Mouse (Mus musculus): ENCODE data around the gene Abl2. TPM values are rescaled to one million over a fixed set of nuclear protein-coding genes. Genes with fewer than 3 reads are reported as not detected.
"Not testable (repeated sequence)": the region's sequence is repeated elsewhere in the genome, so short reads cannot be mapped to it uniquely, and the experiment has no call there.

Abl2 gene
- 10 to 100 TPM; 22.1 to 35.7 (median 29.2) TPM for total RNA-seq (2022)

DNA sequence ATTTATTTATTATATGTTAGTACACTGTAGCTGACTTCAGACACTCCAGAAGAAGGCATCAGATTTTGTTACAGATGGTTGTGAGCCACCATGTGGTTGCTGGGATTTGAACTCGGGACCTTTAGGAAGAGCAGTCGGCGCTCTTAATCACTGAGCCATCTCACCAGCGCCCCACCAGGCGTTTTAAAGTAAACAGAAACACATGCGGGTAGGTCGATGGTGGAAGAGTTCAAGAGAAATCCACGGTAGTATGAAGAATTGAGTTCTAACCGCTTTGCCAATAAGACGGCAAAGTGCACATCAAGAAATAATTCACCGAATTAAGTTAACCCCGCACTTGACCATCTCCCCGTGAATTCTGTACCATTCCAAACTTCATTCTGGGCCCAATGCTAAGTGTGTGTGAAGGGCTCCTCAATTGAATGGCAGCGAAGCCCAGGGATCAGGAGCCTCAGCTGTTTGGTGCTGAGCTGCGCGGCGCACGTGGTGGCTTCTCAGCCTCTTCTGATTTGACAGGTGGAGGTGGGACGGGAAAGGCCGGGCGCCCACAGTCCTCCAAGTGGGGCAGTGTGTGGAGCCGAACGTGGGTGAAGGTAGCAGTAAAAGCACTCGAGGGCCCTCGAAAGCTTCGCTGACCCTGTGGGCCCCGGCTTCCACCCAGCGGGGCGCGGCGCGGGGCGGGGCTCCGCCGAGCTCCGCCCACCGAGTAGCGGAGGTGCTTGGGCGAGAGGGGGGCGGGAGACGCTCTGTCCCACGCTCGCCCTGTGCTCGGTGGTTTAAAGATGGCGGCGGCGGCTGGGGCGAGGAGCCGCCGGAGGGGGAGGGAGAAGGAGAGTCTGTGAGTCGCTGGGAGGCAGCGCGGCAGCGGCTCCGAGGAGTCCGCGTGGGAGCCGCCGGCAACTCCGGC, at the start of gene Abl2:
TSS of gene Abl2 (plus strand) at position 763 of the 907 bp plus-strand sequence.
- peak; percentile 81 for DNase-seq

DNA sequence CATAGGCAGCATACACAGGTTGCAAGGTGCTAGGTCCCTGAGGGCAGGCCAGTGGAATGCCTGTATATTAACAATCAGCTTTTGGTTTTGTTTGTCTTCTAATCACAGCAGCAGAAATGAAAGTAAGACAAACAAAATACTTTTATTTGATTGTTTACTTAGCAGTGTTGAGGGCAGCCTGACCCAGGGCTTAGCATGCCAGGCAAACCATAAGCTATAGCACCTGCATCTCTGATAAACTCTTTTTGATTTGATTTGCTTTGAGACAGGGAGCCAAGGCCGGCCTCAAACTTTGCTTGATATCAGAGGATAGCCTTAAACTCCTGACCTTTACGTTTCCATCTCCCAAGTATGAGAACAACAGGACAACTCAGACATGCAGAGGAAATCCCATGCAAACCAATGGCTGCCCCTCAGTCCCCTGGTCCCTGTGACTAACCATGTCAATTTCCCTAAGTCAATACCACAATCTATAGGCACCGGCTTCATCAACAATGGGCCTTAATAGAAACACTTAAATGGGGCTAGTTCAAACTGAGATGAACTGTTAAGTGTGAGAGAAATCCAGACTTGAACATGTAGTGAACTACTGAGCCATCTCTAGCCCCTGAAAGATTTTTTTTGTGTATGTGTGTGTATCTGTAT, 38.3 kb upstream of the Abl2 start:
- DNase-seq, result no peak

DNA sequence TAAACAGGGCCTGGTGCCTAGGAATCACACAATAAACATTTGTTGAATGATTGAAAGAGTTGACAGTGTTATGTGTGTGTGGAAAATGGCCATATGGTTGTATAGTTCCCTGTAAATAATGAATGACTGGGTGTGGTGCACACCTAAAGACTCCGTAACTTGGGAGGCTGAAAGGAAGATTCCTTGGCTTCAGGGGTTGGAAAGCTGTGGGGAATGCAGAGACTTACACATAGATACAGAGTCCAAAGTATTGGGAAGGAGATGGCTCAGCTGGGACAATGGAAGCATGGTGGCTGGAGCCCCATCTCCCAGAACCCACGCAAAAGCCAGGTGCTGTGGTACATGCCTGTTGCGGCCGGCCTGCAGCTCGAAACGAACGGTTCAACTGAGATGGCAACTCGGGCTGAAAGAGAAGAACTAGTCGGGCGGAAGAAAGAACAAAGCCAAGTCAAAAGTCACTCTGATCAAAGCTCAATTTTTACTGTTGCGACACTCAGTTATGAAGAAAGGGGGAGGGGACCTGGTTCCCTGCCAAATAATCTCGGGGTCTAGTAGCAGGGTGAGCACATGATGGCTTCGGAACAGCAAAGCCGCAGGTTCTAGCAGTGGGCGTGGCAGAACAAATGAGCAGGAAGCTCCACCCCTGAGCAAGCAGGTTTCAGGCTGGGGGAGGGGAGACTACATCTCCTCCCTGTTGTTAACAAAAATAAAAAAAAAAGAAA, 36.6 kb upstream of the Abl2 start:
- peak; percentile 41 for DNase-seq

DNA sequence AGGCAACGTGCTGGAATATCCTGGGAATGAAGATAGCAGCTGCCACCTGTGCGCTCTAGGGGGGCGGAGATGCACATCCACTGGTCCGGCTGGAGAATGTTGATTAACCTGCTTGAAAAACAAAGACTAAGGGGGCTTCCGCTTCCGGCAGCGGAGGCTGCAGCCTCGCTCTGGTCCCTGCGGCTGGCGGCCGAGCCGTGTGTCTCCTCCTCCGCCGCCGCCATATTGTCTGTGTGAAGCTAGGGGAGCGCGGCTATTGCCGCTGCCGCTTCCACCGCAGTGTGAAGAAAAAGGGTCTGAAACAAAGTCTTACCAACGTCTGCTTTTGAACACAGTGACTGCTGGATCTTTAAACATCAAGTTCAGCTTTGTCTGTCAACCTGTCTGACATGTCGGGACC, 34.7 kb upstream of the Abl2 start, which contains the start of gene Gm10031:
TSS of gene Gm10031 (plus strand) at position 171 of the 400 bp plus-strand sequence.
- not testable (repeated sequence) for DNase-seq

DNA sequence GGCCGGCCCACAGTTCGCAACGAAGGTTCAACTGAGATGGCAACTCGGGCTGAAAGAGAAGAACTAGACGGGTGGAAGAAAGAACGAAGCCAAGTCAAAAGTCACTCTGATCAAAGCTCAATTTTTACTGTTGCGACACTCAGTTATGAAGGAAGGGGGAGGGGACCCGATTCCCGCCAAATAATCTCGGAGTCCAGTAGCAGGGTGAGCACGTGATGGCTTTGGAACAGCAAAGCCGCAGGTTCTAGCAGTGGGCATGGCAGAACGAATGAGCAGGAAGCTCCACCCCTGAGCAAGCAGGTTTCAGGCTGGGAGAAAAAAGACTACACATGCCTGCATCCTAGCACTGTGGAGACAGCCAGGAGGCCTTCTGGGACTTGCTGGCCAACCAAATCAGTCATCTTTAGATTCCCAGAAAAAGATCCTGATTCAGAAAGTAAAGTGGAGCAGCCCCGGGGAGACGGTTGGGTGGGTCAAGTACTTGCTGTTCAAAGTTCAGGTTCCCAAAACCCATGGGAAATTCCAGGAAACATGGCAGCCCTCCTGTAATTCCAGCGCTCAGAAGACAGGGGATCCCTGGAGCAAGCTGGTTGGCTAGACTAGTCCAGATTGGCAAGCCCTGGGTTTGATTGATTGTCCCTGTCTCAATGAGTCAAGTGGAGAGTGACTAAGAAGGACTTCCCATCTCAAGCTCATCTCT, 26.0 kb upstream of the Abl2 start:
- DNase-seq, result not testable (repeated sequence)

DNA sequence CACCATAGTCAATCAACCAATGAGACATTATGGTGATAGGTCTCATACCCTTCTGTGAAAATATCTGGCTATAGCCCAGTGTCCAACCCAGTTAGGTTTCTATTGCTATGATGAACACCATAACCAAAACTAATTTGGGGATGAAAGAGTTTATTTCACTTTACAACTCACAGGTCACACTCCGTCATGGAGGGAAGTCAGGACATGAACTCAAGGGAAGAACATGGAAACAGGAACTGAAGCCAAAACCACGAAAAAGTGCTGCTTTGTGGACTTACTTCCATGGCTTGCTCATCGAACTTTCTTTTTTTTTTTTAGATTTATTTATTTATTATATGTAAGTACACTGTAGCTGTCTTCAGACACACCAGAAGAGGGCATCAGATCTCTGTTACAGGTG, 25.1 kb upstream of the Abl2 start:
- DNase-seq, result no peak

DNA sequence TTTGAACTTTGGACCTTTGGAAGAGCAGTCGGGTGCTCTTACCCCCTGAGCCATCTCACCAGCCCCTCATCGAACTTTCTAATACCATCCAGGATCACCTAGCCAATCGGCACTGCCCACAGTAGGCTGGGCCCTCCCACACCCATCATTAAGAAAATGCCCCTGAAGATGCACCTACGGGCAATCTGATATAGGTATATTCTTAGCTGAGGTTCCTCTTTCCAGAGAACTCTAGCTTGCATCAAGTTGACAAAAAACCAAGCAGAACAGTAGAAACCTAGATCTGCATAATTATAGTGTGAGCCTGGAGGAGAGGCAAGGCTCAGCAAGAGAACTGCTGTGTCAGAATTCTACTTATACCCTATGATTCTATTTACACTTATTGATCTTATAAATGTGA, 24.7 kb upstream of the Abl2 start:
- no peak for DNase-seq

DNA sequence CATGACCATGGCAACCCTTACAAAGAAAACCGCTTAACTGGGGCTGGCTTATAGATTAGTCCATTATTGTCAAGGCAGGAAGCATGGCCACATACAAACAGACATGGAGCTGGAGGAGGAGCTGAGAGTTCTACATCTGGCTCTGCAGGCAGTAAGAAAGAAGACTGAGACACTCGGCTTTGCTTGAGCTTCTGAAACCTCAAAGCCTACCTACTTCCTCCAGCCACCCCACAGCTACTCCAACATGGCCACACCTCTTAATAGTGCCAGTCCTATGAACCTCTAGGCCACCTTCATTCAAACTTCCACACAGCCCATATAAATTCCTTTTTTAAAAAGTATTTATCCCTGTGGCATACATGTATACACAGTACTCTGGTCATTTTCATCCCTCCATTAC, 21.6 kb upstream of the Abl2 start:
- DNase-seq, result no peak

DNA sequence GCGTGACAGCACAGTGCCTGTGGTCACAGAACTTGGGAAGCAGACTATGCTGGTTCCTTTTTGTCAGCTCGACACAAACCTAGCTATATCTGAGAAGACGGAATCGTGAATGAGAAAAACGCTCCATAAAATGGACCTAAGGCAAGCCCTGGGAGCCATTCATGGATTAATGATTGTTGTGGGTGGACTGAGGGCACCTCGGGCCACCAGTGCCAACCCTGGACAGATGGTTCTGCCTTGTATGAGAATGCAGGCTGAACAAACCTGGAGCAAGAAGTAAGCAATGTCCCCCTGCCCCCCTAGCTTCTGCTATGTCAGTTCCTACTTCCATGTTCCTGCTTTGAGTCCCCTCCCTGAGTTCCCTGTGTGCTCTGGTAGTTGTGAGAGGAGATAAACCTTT, 20.9 kb upstream of the Abl2 start:
- no peak for DNase-seq

DNA sequence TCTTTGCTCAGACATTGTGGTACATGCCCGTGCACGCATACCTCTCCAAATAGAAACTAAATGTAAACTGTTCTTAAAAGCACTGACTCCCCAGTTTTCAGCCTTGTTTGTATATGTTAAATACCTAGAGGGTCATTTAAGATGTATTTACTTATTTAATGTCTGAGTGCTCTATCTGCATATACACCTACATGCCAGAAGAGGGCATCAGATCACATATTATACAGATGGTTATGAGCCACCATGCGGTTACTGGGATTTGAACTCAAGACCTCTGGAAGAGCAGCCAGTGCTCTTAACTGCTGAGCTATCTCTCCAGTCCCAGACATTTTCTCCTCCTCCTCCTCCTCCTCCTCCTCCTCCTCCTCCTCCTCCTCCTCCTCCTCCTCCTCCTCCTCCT, 20.2 kb upstream of the Abl2 start:
- no peak for DNase-seq

DNA sequence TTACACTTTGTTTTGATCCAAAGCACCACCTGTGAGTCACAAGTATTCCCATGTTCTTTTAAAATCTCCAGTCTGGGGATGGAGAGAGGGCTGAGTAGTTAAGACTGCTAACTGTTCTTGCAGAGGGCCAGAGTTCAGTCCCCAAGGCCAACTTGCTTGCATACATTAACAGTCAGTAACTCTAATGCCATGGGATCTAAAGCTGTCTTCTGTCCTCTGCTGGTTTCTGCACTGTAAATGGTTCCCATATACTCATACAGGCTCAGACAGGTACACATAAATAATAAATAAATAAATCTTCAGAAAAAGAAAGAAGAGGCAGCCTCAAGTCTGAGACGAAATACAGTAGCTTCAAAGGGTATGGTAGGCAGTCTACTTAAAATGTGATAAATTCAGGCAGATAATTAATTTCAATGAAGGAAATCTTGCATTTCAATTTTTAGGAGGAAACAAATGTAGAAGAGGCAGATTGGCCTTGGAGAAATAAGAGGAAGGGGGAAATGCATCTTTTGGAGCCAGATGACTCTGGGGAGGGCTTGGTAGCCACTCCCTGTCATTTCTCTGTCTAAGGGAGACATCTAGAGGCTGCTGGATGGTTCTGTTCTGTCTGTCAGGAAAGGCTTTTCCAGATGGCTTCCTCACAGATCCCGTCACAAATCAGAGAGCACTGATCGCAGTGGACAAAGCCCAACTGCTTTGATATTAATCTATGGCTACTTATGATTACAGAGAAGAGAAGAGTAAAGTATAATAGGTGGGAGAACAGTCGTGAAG, 18.6 kb upstream of the Abl2 start:
- no peak for DNase-seq

DNA sequence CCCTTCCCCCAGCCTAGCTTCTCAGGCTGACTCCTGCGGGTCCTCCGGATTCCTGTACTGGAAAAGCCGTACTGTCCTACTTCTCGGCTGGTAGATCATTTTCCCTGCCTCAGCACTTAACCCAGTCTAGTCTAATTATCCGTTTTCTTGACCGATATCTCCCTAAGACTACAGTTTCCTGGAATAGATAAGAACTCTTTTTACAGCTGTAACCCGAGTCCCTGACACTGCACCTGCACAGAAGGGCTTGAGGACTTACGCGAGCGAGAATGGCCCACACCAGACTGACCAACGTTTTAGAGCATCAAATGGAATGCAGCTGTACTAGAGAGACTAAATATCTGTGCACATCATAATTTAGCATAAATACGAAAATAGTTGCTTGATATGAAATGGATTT, 14.6 kb upstream of the Abl2 start:
- no peak for DNase-seq

DNA sequence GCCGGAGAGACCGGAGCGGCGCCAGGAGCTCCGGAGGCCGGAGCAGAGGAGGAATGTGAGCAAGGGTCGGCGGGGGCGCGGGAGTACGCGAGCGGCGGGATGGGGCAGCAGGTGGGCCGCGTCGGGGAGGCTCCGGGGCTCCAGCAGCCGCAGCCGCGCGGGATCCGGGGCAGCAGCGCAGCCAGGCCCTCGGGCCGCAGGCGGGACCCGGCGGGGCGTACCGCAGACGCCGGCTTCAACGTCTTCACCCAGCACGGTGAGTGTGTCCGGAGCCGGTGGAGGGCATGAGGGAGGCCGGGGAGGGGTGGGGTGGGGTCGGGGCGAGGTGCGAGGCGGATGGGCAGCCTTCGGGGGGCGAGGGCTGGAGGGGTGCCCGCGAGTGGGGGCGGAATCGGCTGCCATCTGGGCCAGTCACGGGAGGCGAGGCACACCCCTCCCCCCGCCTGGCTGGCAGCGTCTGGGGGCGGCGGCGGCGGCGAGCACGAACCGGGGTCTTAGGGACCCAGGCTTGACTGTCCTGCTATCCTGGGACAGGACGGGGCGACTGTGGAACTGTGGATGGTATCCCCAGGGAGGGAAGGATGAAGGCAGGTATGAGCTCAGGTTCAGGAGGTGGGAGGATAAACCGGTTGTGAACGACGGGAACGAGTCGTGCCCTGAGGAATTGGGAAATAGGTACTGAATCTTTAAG, 509 bp downstream of the Abl2 start:
- DNase-seq, result peak; percentile 36

DNA sequence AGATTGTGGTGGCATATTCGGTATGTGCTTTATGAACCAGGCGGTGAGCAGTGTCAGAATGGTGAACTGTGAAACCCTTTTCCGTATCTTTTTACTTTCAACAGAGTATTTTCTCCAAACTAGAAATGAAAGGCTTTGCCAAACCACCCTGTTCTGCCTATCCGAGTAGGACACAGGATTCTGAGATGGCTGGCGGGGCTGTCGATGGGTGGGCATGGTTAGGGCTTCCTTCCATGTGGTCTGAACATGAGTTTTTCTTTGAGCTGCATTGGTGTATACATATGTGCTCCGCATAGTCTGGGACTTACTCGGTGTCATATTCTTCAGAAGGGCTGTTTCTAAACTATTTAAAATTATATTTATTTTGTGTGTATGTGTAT, 1.0 kb downstream of the Abl2 start:
- no peak for DNase-seq

DNA sequence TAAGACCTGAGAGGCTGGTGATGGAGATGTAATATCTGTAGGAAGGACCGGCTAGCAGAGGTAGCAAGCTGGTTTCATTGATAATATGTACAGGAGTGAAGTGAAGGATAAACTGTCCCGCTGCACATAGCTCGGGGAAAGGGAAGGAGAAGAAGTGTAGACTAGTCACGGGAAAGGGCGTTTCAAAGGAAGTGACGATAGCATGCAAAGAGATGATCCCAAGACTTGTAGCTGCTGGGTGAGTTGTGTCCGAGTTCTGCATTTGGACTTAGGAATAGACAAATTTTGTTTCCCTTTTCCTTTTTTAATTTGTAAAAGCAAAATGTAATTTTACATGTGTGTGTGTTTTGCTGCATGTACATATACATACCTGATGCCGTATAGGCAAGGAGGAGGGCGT, 1.9 kb downstream of the Abl2 start:
- DNase-seq, result no peak

DNA sequence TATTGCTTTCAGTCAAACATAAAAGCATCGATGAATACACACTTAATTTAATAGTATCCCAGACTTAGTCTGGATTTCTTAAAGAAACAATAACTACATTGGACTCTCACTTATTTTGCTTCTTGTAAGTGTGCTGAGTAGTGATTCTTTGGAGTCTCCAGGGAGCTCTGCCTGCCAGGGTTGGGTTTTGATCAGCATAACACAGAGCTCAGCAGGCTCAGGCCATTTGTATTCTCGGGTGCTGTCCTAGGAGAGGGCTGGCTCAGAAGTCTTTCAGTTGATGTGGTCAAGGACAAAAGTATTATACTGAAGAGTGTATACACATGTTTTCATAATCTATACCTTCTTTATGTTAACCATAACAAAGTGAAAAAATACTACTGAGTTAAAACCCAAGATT, 6.7 kb downstream of the Abl2 start:
- no peak for DNase-seq

DNA sequence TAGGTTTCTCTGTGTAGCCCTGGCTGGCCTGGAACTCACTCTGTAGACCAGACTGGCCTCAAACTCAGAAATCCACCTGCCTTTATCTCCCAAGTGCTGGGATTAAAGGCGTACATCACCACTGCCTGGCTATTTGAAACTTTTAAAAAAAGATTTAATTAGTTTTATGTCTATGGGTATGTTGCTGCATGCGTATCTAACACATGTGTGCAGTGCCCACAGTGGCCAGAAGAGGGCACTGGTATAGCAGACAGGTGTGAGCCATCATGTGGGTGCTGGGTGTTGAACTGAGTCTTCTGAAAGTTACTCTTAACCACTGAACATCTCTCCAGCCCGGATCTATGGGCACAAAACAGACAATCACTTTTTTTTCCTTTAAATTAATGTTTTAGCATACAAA, 7.5 kb downstream of the Abl2 start:
- no peak for DNase-seq

DNA sequence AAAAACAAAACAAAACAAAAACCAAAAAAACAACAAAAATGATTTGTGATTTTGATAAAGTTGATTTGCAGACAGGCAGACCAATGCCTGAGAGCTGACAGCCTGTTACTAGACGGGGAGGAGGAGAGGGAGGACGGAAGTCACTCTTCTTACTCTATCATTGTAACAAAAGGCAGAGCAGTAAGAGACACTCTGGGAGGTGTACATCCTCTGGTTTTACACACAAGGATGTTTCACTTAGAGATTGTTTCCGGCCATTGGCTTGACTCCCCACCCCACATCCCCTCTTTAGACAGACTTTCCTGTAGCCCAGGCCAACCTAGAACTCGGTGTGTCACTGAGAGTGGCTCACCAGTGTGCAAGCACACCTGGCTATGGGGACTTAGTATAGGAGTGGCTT, 11.0 kb downstream of the Abl2 start:
- DNase-seq, result no peak

DNA sequence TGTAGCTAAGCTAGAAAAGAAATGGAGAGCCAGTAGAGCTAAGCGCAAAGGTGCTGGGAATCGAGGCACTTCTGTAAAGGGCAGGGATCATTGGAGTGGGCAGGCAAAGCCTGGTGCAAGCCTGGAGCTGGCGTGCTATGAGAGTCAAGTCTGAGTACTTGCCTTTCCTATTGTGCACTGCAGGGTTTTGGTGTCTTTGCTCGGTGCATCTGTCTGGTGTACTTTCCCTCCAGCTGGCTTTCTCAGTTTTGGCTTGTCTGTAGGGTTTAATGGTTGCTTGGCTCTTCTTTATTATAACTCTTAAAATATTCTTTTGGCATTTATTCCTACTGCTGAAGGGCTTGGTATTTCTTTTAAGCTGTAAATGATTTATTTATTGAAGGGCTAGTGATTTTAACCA, 14.4 kb downstream of the Abl2 start:
- DNase-seq, result no peak

DNA sequence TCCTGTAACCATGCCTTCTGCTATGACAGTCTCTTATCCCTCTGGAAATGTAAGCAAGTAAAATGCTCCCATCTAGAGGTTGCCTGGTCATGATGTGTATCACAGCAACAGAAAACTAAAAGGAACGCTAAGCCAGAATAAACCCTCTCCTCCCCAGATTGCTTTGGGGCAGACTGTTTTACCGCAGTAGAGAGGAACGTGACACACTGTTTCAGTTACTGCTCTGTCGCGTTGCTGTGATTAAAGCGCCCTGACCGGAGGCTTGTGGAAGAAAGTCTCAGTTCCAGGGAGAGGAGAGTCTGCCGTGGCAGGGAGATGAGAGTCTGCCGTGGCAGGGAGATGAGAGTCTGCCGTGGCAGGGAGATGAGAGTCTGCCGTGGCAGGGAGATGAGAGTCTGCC, 22.6 kb downstream of the Abl2 start:
- no peak for DNase-seq

DNA sequence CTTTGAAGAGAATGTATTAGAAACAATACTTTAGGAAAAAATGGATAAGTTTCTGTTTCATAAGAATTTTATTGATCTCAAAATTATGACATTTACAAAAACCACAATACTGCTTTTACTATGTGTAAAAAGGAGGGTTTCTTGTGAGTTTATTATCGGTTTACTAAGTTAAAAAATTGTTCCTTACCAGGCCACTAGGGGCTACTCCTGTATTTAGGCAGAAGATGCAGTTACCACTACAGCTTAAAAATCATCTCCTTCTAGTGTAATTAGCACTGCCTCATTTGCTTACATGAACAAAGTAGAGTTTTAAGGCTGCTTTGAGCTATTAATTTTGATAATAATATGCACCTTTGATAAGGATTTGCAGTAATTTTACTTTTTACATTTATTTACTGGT, 25.6 kb downstream of the Abl2 start:
- DNase-seq, result no peak

Measured in adrenal gland, adult 8-10 months (tissue).